Mouse (Mus musculus) colon, adult 2 months (tissue): ENCODE results near the gene Grwd1. TPM values are rescaled to one million over a fixed set of nuclear protein-coding genes. Genes with fewer than 3 reads are reported as not detected.

Experiments
- polyA plus RNA-seq: library from polyadenylated mRNA; depleted of rRNA; stranded (reverse); fragments of >200 nt; gene quantifications from 2 replicates; pipeline ENCODE4 v1.2.3, GENCODE M21; 2012; rRNA removed

The Grwd1 gene
- polyA plus RNA-seq: 10.6 and 12.5 TPM in 2 replicates

DNA sequence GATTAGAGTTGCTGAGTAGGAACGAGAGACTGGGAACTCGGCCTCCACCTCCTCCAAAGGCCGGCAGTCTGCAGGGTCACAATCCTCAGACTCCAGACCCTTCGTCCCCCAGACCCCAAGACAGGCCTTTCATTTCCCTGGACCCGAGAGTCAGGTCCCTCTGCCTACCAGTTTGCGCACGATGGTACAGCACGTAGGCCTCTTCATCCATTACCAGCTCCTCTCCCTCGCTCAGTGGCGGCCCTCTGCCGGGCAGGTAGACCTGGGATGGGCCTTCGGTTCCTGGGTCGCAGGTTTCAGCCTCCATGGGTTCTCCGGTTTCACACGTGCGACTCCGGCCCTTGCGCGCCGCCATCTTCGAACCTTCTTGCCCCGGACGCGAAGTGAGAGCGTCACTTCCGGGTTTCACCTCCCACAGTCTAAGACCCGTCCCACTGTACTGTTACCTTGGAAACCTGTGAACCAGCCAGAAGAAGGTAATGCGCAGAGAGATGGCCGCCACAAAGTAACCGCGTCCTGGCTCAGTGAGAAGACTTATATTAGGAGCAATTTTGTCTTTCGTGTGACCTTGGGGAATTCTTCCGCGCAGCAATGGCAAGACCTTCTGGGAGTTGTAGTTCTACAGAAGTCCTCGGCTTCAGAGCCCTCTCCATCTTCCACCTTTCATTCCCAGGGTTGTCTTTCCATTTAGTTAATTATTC lies at the start of gene Grwd1:
Grwd1 (minus strand) TSS at position 518 of the 701 bp plus-strand sequence.

DNA sequence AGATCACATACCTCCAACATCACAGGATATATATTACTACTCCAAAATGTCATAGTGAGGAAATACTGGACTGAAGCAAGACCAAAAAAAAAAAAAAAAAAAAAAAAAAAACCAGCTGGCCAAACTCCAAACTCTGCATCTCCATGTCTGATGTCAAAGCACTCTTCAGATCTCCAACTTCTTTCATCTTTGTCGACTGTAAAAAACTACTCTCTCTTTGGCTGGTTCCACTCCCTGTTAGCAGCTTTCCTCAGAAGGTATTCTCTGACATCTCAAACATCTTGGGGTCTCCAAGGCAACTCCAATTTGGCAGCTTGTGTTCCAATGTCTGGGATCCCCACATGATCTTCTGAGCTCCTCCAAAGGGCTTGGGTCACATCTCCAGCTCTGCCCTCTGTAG lies 47.5 kb upstream of the Grwd1 start, which contains the start of gene Grin2d:
Grin2d (minus strand) TSS at position 101 of the 400 bp plus-strand sequence.

DNA sequence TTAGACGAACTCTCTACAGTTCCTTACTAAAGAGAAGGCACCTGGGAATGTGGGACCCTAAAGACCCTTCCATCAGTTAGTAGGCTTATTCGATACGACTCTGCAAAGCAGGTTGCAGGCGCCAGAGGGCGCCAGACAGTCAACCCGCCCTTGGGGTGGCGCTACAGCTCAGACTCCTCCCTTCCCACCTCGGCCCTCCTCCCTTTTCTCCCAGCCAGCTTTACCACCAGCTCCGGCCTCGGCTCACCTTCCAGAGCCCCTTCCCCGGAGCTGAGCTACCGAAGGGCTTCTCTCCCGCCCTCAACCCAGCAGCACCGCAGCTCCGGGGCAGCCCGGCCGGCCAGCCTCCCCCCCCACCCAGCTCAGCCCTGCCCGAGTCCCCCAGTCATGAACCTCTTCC lies 41.9 kb upstream of the Grwd1 start, which contains the start of gene Kdelr1:
Kdelr1 (plus strand) TSS at position 149 of the 400 bp plus-strand sequence.

DNA sequence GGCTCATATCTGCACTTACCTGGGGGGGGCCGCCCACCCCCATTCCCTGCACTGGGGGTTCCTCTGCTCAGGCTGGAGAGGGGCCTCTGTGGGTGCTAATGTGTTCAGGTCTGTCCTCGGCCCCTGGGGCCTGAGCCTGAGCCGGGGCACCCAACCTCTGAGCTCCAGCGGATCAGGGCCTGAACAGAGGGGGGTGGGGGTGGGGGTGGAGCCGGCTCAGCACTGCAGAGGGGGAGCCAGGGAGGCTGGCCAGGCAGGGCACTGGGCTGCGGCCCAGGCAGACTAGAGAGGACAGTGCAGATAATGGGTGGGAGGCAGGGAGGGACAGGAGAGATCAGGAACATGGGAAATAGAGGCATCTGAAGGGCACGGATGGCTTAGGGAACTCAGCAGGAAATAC lies 6.1 kb downstream of the Grwd1 start, which contains the start of gene Kcnj14:
Kcnj14 (minus strand) TSS at position 185 of the 400 bp plus-strand sequence.

DNA sequence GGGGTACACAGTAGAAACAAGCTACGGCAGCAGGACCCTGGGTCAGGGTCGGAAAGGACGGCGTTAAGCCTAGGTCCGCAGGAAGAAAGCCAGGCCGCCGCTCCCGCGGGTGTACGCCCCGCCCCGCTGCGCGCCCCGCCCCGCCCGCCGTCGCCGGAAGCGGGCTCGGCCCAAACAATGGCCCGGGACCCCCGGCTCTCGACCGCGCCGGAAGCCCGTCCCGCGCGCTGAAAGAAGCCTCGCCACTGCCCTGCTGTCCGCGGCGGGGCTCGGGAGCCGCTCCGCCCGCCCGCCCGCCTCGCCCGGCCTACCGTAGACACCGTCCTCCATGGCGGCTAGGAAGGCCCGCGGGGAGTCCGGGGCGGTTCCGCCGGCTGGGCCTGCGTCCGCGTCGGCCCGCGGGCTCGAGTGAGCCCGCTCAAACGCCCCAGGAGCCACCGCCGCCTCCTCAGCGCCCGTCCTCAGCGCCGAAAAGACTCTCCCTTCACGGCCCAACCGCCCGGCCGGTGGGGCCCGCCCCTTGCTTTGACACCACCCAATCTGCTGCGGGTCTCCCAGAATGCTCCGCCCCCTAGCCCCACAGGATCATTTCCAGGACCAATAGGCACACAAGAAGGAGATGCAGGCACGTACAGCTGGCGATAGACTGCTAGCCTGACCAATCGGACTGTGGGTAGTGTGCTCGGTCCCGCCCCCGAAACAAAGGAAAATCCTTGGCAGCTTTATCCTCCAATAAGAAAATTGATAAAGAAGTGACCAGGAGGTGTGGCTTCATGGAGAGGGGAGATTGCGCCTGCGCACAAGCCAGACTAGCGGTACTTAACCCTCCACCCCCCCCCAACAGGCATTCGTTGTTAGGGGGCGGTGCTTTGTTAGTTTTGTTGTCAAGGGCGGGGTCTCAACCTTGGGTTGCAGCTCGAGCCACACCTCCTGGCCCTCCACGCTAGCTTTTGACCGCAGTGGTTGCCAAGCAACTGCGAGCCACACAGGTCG lies 16.7 kb downstream of the Grwd1 start, which contains the start of gene Cyth2:
Cyth2 (minus strand) TSS at position 795 of the 993 bp plus-strand sequence.

DNA sequence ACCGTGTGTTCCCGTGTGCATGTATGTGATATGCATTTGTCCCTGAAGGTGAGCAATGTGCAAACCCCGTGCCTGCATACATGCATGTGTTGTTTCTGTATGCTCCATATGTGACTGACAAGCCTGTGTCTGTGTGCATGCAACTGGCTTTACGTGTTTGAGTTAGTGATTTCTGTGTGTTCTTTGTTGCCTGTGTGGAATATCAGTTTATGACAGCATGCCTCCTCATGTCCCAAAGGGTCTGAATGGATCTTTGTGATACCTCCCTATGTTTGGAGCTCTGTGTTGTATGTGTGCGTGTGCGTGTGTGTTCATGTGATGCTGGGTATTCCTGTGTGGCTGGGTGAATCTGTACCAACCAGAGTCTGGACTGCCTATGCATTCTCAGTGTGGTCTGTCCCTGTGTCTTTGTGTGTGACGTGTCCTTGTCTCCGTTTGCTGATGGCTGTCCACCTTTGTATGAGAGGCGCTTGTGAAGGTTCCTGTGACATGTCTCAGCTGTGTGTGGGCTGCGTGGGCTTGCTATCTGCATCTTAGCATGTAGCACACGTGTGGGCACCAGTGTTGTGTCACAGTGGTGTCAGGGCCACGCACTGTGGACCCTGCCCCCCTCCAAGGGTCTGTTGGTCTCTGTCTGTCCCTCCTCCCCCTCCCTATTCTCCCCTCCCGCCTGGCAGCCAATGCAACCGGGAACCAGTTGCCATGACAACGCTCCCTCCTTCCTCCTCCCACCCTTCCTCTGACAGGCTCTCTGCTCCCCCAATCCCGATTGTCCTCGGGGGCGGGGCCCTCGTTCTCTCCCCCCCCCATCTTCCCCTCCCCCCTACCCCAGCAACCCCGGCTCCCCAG lies 46.0 kb downstream of the Grwd1 start, which contains the start of gene Sult2b1:
Sult2b1 (minus strand) TSS at position 146 of the 849 bp plus-strand sequence.

DNA sequence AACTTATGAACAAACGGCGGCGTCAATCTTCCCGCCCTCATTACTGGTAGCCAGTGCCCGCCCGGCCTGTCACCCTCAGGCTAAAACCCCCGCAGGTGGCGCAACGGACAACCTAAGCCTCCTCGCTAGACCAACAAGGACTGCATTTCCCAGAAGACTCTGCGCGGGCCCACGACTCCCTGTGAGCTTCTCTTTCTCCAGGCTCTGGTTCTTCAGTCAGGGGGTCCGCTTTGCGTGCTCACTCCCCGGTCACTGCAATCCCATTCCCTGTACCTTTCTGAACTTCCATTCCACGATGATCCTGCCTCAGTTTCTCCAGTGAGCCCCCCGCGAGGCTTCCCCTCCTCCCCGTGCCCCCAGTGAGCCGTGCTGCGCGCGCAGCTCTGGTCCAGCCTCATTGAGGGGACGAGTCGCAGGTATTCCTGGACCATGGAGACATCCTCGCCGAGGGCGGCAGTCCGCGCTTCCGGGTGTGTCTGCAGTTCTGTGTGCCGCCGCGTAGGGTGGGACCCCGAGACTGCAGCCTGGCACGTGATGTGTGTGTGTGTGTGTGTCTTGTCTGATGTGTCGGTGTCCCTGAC lies 47.1 kb downstream of the Grwd1 start, which contains the start of gene Lmtk3:
Lmtk3 (plus strand) TSS at position 228 of the 581 bp plus-strand sequence.

Other genes with a start within 250 kb of the Grwd1 start
- 0.16 and 0.57 TPM in 2 replicates for gene Fgf21, start 215.5 kb downstream of the Grwd1 start, polyA plus RNA-seq
- 1.8 and 2.4 TPM in 2 replicates for gene Fut1, start 213.7 kb downstream of the Grwd1 start, polyA plus RNA-seq
- gene Izumo1, start 209.1 kb downstream of the Grwd1 start, polyA plus RNA-seq: 0.23 and 0.32 TPM in 2 replicates
- gene Rasip1, start 203.5 kb downstream of the Grwd1 start, polyA plus RNA-seq: 8.1 and 12.7 TPM in 2 replicates
- 1.3 and 2.5 TPM in 2 replicates for gene Mamstr, start 191.0 kb downstream of the Grwd1 start, polyA plus RNA-seq
- gene Fut2, start 164.6 kb downstream of the Grwd1 start, polyA plus RNA-seq: 145 and 187 TPM in 2 replicates
- 5.1 and 17.7 TPM in 2 replicates for gene Ntn5, start 146.9 kb downstream of the Grwd1 start, polyA plus RNA-seq
- 0.63 and 0.67 TPM in 2 replicates for gene Sec1, start 136.5 kb downstream of the Grwd1 start, polyA plus RNA-seq
- gene Car11, start 131.1 kb downstream of the Grwd1 start, polyA plus RNA-seq: 9.5 and 19.2 TPM in 2 replicates
- 29.4 and 35.9 TPM in 2 replicates for gene Dbp, start 125.9 kb downstream of the Grwd1 start, polyA plus RNA-seq
- 2,262 and 2,660 TPM in 2 replicates for gene Rpl18, start 115.5 kb downstream of the Grwd1 start, polyA plus RNA-seq
- 113 and 134 TPM in 2 replicates for gene Sphk2, start 112.9 kb downstream of the Grwd1 start, polyA plus RNA-seq
- gene Fam83e, start 109.7 kb downstream of the Grwd1 start, polyA plus RNA-seq: 572 and 657 TPM in 2 replicates
- gene Spaca4, start 105.1 kb downstream of the Grwd1 start, polyA plus RNA-seq: 0.24 and 0.36 TPM in 2 replicates
- 5.0 and 6.1 TPM in 2 replicates for gene Lmtk3, start 47.2 kb downstream of the Grwd1 start, polyA plus RNA-seq
- gene Sult2b1, start 46.3 kb downstream of the Grwd1 start, polyA plus RNA-seq: 36.4 and 39.2 TPM in 2 replicates
- gene Cyth2, start 16.4 kb downstream of the Grwd1 start, polyA plus RNA-seq: 58.1 and 61.0 TPM in 2 replicates
- 0.20 and 0.43 TPM in 2 replicates for gene Kcnj14, start 6.2 kb downstream of the Grwd1 start, polyA plus RNA-seq
- gene Kdelr1, start 41.8 kb upstream of the Grwd1 start, polyA plus RNA-seq: 211 and 311 TPM in 2 replicates
- gene Grin2d, start 47.4 kb upstream of the Grwd1 start, polyA plus RNA-seq: 5.3 and 8.1 TPM in 2 replicates
- 0.30 and 0.32 TPM in 2 replicates for gene Syngr4, start 65.8 kb upstream of the Grwd1 start, polyA plus RNA-seq
- gene Tmem143, start 66.0 kb upstream of the Grwd1 start, polyA plus RNA-seq: 53.2 and 56.2 TPM in 2 replicates
- gene Emp3, start 90.5 kb upstream of the Grwd1 start, polyA plus RNA-seq: 123 and 152 TPM in 2 replicates
- 5.0 and 8.4 TPM in 2 replicates for gene Ccdc114, start 93.1 kb upstream of the Grwd1 start, polyA plus RNA-seq
- gene Abcc6, start 199.4 kb upstream of the Grwd1 start, polyA plus RNA-seq: 6.2 and 11.0 TPM in 2 replicates
- 30.6 and 33.7 TPM in 2 replicates for gene Nomo1, start 202.8 kb upstream of the Grwd1 start, polyA plus RNA-seq